Mouse (Mus musculus) MEL (cell line): ENCODE measurements at regions not wholly inside any gene's neighbourhood (a gene's known extent, or its start where the extent isn't known, plus 50 kb on each side); places are given as distances from the start of the nearest gene placed in this dataset.

ENCODE experiments used
- DNase-seq: peaks from one replicate; pipeline ENCODE4 v3.0.0; 2011; ENCODE audit warnings: low read depth, low spot score
- H3K27ac ChIP-seq: 2 replicates; pipeline ENCODE4 v1.5.1; 2012; ENCODE audit warnings: low read depth, mild to moderate bottlenecking, control low read depth, low read length, moderate library complexity; ENCODE audit not compliant: control insufficient read depth
- H3K27me3 ChIP-seq, 2 experiments: fragments of 150-350 bp in 1 of 2; sonication (generic) in 1 of 2; 2 replicates each; pipeline ENCODE4 v1.6.1; 2012; ENCODE audit warnings: low read length in 2 of 2, mild to moderate bottlenecking in 2 of 2, improper control_type of control experiment in 1 of 2, moderate library complexity in 1 of 2; ENCODE audit not compliant: insufficient read depth in 2 of 2, control insufficient read depth in 1 of 2
- H3K36me3 ChIP-seq, 2 experiments: 2 replicates each; pipeline ENCODE4 v1.6.1; 2012 to 2014; ENCODE audit warnings: low read length in 2 of 2, improper control_type of control experiment in 1 of 2, inconsistent platforms in 1 of 2, mild to moderate bottlenecking in 1 of 2; ENCODE audit not compliant: insufficient read depth in 2 of 2, control insufficient read depth in 1 of 2
- H3K4me1 ChIP-seq, 2 experiments: fragments of 150-350 bp in 1 of 2; sonication (generic) in 1 of 2; 2 replicates each; pipeline ENCODE4 v1.6.1; 2012; ENCODE audit warnings: low read length in 2 of 2, improper control_type of control experiment in 1 of 2, mild to moderate bottlenecking in 1 of 2; ENCODE audit not compliant: insufficient read depth in 2 of 2, control insufficient read depth in 1 of 2
- H3K4me3 ChIP-seq, 2 experiments: fragments of 150-350 bp in 1 of 2; sonication (generic) in 1 of 2; 2 replicates each; pipeline ENCODE4 v1.5.1; 2012; ENCODE audit warnings: low read depth in 2 of 2, low read length in 2 of 2, mild to moderate bottlenecking in 2 of 2, moderate library complexity in 2 of 2, control low read depth in 1 of 2, improper control_type of control experiment in 1 of 2; ENCODE audit not compliant: control insufficient read depth in 1 of 2, insufficient read depth in 1 of 2
- H3K79me2 ChIP-seq: 2 replicates; pipeline ENCODE4 v1.6.1; 2012; ENCODE audit warnings: mild to moderate bottlenecking, low read length, moderate library complexity; ENCODE audit not compliant: control insufficient read depth, poor library complexity, insufficient read depth
- H3K9ac ChIP-seq: 2 replicates; pipeline ENCODE4 v1.6.1; 2012; ENCODE audit warnings: low read depth, mild to moderate bottlenecking, control low read depth, low read length, moderate library complexity; ENCODE audit not compliant: control insufficient read depth, poor library complexity, severe bottlenecking
- H3K9me3 ChIP-seq: fragments of 150-350 bp; sonication (generic); replicated peaks from 2 replicates; pipeline ENCODE4 v1.6.1; 2012; ENCODE audit warnings: mild to moderate bottlenecking, low read length, improper control_type of control experiment, moderate library complexity; ENCODE audit not compliant: insufficient read depth
- CHD1 ChIP-seq: IDR thresholded peaks from 2 replicates; pipeline ENCODE4 v1.6.1; 2012; ENCODE audit warnings: low read depth, mild to moderate bottlenecking, inconsistent platforms, low read length, improper control_type of control experiment
- CHD2 ChIP-seq: IDR thresholded peaks from 2 replicates; pipeline ENCODE4 v1.6.1; 2011; ENCODE audit warnings: low read length, improper control_type of control experiment
- CTCF ChIP-seq, 3 experiments: IDR thresholded peaks in 2 of 3; conservative IDR thresholded peaks in 1 of 3; 2 replicates each; pipeline ENCODE4 v1.5.1; 2011 to 2012; ENCODE audit warnings: low read length in 3 of 3, low read depth in 2 of 3, mild to moderate bottlenecking in 2 of 3, improper control_type of control experiment in 1 of 3, inconsistent platforms in 1 of 3, mixed read lengths in 1 of 3, moderate library complexity in 1 of 3; ENCODE audit not compliant: control insufficient read depth in 1 of 3, insufficient read depth in 1 of 3, poor library complexity in 1 of 3, severe bottlenecking in 1 of 3
- ELF1 ChIP-seq: IDR thresholded peaks from 2 replicates; pipeline ENCODE4 v1.6.1; 2014; ENCODE audit warnings: low read depth, mild to moderate bottlenecking, inconsistent platforms, low read length, improper control_type of control experiment, moderate library complexity
- EP300 ChIP-seq, 2 experiments: IDR thresholded peaks; 2 replicates each; pipeline ENCODE4 v1.6.1; 2011; ENCODE audit warnings: improper control_type of control experiment in 2 of 2, low read length in 2 of 2, low read depth in 1 of 2, mild to moderate bottlenecking in 1 of 2
- JUND ChIP-seq: IDR thresholded peaks from 2 replicates; pipeline ENCODE4 v1.6.1; 2011; ENCODE audit warnings: low read depth, mild to moderate bottlenecking, improper control_type of control experiment, low read length
- KAT2A ChIP-seq: conservative IDR thresholded peaks from 2 replicates; pipeline ENCODE4 v1.6.1; 2012; ENCODE audit warnings: low read depth, low read length, improper control_type of control experiment, inconsistent platforms
- MAFK ChIP-seq: IDR thresholded peaks from 2 replicates; pipeline ENCODE4 v1.6.1; 2011; ENCODE audit warnings: low read depth, mild to moderate bottlenecking, low read length, improper control_type of control experiment, borderline replicate concordance
- MEF2A ChIP-seq: IDR thresholded peaks from 2 replicates; pipeline ENCODE4 v1.6.1; 2014; ENCODE audit warnings: low read depth, mild to moderate bottlenecking, inconsistent platforms, low read length, improper control_type of control experiment; ENCODE audit not compliant: poor library complexity, insufficient replicate concordance, severe bottlenecking; ENCODE audit errors: extremely low read depth
- MYB ChIP-seq: IDR thresholded peaks from 2 replicates; pipeline ENCODE4 v1.6.1; 2011; ENCODE audit warnings: mild to moderate bottlenecking, low read depth, low read length, improper control_type of control experiment
- NELFE ChIP-seq: IDR thresholded peaks from 2 replicates; pipeline ENCODE4 v1.6.1; 2011; ENCODE audit warnings: low read depth, low read length, improper control_type of control experiment
- POLR2A ChIP-seq, 2 experiments: IDR thresholded peaks; 2 replicates each; pipeline ENCODE4 v1.6.1; 2011 to 2012; ENCODE audit warnings: low read length in 2 of 2, mild to moderate bottlenecking in 2 of 2, control low read depth in 1 of 2, improper control_type of control experiment in 1 of 2, low read depth in 1 of 2, moderate library complexity in 1 of 2; ENCODE audit not compliant: control insufficient read depth in 1 of 2, insufficient read depth in 1 of 2, poor library complexity in 1 of 2
- POLR2AphosphoS5 ChIP-seq: IDR thresholded peaks from 2 replicates; pipeline ENCODE4 v1.6.1; 2012; ENCODE audit warnings: low read depth, borderline replicate concordance, mild to moderate bottlenecking, inconsistent platforms, low read length, moderate library complexity, mixed read lengths
- RCOR1 ChIP-seq: IDR thresholded peaks from 2 replicates; pipeline ENCODE4 v1.6.1; 2012; ENCODE audit warnings: low read depth, mild to moderate bottlenecking, inconsistent platforms, low read length, improper control_type of control experiment
- SIN3A ChIP-seq: IDR thresholded peaks from 2 replicates; pipeline ENCODE4 v1.6.1; 2012; ENCODE audit warnings: low read length, improper control_type of control experiment, inconsistent platforms
- SMC3 ChIP-seq: IDR thresholded peaks from 2 replicates; pipeline ENCODE4 v1.6.1; 2011; ENCODE audit warnings: low read depth, low read length, improper control_type of control experiment
- TBP ChIP-seq: IDR thresholded peaks from 2 replicates; pipeline ENCODE4 v1.8.0; 2011; ENCODE audit warnings: low read depth, low read length, improper control_type of control experiment
- UBTF ChIP-seq: IDR thresholded peaks from 2 replicates; pipeline ENCODE4 v1.6.1; 2012; ENCODE audit warnings: low read depth, mild to moderate bottlenecking, inconsistent platforms, low read length, improper control_type of control experiment, moderate library complexity, borderline replicate concordance; ENCODE audit not compliant: insufficient read depth
- USF2 ChIP-seq, 2 experiments: IDR thresholded peaks; 2 replicates each; pipeline ENCODE4 v1.6.1; 2011 to 2012; ENCODE audit warnings: improper control_type of control experiment in 2 of 2, low read length in 2 of 2, borderline replicate concordance in 1 of 2, inconsistent platforms in 1 of 2, low read depth in 1 of 2, mild to moderate bottlenecking in 1 of 2; ENCODE audit not compliant: insufficient read depth in 1 of 2
- ZC3H11A ChIP-seq: IDR thresholded peaks from 2 replicates; pipeline ENCODE4 v1.6.1; 2012; ENCODE audit warnings: low read depth, mild to moderate bottlenecking, inconsistent platforms, low read length, improper control_type of control experiment
- ZKSCAN1 ChIP-seq: IDR thresholded peaks from 2 replicates; pipeline ENCODE4 v1.6.1; 2012; ENCODE audit warnings: low read depth, mild to moderate bottlenecking, inconsistent platforms, low read length, improper control_type of control experiment, moderate library complexity
- ZMIZ1 ChIP-seq: IDR thresholded peaks from 2 replicates; pipeline ENCODE4 v1.6.1; 2012; ENCODE audit warnings: low read depth, mild to moderate bottlenecking, inconsistent platforms, low read length, improper control_type of control experiment, moderate library complexity
- ZNF384 ChIP-seq: IDR thresholded peaks from 2 replicates; pipeline ENCODE4 v1.6.1; 2012; ENCODE audit warnings: low read depth, mild to moderate bottlenecking, inconsistent platforms, low read length, improper control_type of control experiment

DNA sequence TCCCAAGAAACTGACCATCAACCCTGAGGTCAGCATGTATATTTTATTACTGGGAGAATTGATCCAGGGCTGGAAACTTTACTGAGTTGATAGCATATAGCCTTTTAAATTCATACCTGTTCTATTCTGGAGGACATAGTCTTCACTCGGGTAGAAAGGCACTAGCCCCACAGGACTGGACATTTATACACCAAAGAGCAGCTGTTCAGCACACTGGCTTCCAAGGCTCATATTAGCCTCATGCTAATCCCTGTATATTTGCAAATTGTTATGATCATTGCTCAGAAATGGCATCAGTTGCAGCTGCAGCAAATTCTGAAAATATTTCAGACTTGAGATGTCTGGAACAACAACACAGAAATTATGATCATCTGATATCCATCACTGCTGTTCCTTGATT, 547.2 kb downstream of the Tusc1 start:
- no peaks in the 10 kb centered on the region for H3K4me1 ChIP-seq
- no peaks in the 10 kb centered on the region for H3K27me3 ChIP-seq
- H3K79me2 ChIP-seq, result no peaks in the 10 kb centered on the region
- DNase-seq, result no peak
- H3K4me3 ChIP-seq, result no peak overlapping the region
- H3K27ac ChIP-seq, result no peak overlapping the region
- H3K36me3 ChIP-seq, result no peaks in the 10 kb centered on the region
- H3K9ac ChIP-seq, result no peak overlapping the region
- TF ChIP-seq MYB, result no peak
- TF ChIP-seq EP300 (IDR thresholded peaks at IDR 0.05; ENCODE audit: low read depth in 1 of 2, low read length in 2 of 2), result no peak
- no peak for TF ChIP-seq ELF1
- TF ChIP-seq CTCF (IDR thresholded peaks at IDR 0.05 in 2 of 3, conservative IDR thresholded peaks at IDR 0.05 in 1 of 3; ENCODE audit: control insufficient read depth in 1 of 3, insufficient read depth in 1 of 3, low read depth in 2 of 3, low read length in 3 of 3, poor library complexity in 1 of 3, severe bottlenecking in 1 of 3), result no peak
- no peak for TF ChIP-seq CHD1
- no peak for TF ChIP-seq UBTF
- TF ChIP-seq NELFE, result no peak
- no peak for TF ChIP-seq TBP
- no peak for TF ChIP-seq ZKSCAN1
- TF ChIP-seq SIN3A, result no peak
- TF ChIP-seq MEF2A, result no peak
- no peak for TF ChIP-seq USF2 (IDR thresholded peaks at IDR 0.05; ENCODE audit: borderline replicate concordance in 1 of 2, insufficient read depth in 1 of 2, low read depth in 1 of 2, low read length in 2 of 2)
- TF ChIP-seq ZNF384, result no peak
- TF ChIP-seq RCOR1, result no peak
- no peak for TF ChIP-seq KAT2A
- TF ChIP-seq POLR2AphosphoS5, result no peak
- TF ChIP-seq, all 39 proteins: peak for 0
- no peaks in the 10 kb centered on the region for H3K9me3 ChIP-seq

DNA sequence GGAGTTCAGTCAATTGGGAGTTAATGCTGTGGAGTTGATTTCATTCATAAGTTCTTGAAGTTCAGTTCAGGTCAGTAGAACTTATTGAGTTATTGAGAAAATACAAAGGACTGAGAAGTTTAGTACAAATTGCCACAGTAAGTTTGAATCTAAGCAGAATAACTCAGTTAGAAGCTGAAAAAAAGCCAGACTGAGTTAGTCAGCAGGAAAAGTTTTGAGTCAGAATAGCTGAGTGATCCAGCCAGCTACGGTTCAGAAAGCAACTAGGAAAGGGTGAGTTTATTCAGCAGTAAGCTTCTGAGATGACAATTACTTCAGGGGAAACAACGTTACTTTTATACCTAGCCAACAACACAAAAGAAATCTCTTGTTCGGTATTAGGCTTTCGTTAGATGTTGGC, 557.2 kb downstream of the Tusc1 start:
- no peak overlapping the region for H3K4me3 ChIP-seq
- no peak overlapping the region for H3K9ac ChIP-seq
- TF ChIP-seq ELF1 (no peak), JUND (no peak), ZMIZ1 (no peak), MAFK (no peak), ZC3H11A (no peak), POLR2A (IDR thresholded peaks at IDR 0.05; ENCODE audit: control insufficient read depth in 1 of 2, insufficient read depth in 1 of 2, low read depth in 1 of 2, low read length in 2 of 2, poor library complexity in 1 of 2) (no peak), POLR2AphosphoS5 (no peak), TBP (no peak), SMC3 (no peak), MEF2A (no peak), CHD2 (no peak)
- DNase-seq, result no peak
- no peaks in the 10 kb centered on the region for H3K27me3 ChIP-seq
- H3K9me3 ChIP-seq, result no peaks in the 10 kb centered on the region
- H3K79me2 ChIP-seq, result no peaks in the 10 kb centered on the region
- H3K27ac ChIP-seq, result no peak overlapping the region
- no peaks in the 10 kb centered on the region for H3K4me1 ChIP-seq
- no peaks in the 10 kb centered on the region for H3K36me3 ChIP-seq
